Mouse (Mus musculus) olfactory bulb, adult 2 months (tissue): ENCODE results near the gene Spred1.

Experiments used
- CTCF ChIP-seq: fragments of 200-500 bp; IDR thresholded peaks from 2 replicates; pipeline ENCODE4 v1.5.1; 2012; ENCODE audit warnings: low read depth, mild to moderate bottlenecking, low read length, moderate library complexity; ENCODE audit not compliant: insufficient read depth
- POLR2A ChIP-seq: fragments of 200-500 bp; IDR thresholded peaks from 2 replicates; pipeline ENCODE4 v1.6.1; 2012; ENCODE audit warnings: mild to moderate bottlenecking, low read depth, low read length, moderate library complexity; ENCODE audit not compliant: insufficient read depth

DNA sequence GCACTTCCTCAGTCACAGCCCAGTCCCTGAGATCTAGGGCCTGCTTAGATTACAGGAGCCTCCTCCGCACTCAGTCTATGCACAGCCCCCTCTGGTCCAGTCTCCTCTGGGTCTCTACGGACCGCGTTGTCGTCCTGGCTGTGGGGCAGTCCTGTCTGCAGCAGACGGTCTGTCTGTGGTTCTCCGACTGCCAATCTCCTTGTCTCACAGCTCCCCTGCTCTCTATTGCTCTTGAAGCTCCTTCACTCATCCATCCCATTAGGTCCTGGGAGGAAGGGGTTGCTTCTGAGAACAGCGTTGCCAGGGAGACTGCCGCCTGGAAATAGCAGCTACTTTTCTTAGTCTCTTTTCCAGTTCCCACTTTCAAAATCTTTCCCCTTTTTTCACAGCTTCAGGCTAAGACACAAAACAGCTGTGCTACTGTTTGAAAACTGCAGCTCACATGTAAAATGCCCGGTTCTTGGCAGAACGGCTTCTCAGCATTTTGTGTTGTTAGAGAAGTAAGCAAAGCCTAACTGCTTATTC, 107.5 kb downstream of the Spred1 start:
- TF ChIP-seq CTCF (no peak), POLR2A (no peak)
